14 mouse cellular contexts compared by ENCODE assay signal in genomic region chr3:28591345-28591744, GRCm38 (mm10).
DNase-seq lines count a peak whose midpoint lies in the region; ATAC-seq lines count a peak whose summit lies in the region.
"Had no signal": no experiment of that assay in that cellular context is flagged by ENCODE, and none has a peak within 500 bp of the region (broad histone marks: within the 10 kb centered on the region; RNA-seq: fewer than 3 reads in every experiment).

No protein-coding gene starts in this region.

- no peaks in the 10 kb centered on the region for H3K36me3 ChIP-seq in kidney, embryonic 15.5 days
- H3K36me3 ChIP-seq: G1E had no signal

- H3K27me3 ChIP-seq in kidney, embryonic 15.5 days: no peaks in the 10 kb centered on the region
- H3K27me3 ChIP-seq: megakaryocyte, embryonic 14.5 days; neural tube, embryonic 13.5 days had no signal

- peak; percentile 56; the same call in 1 of the 2 replicates for ATAC-seq in kidney, embryonic 15.5 days (replicated peaks; ENCODE audit: low FRiP score)
- no peak for ATAC-seq in CD4-positive, CD25-positive, alpha-beta regulatory T cell, adult 4 months

- DNase-seq in adrenal gland, postnatal 25 days: peak; percentile 5
- no peak for DNase-seq in adrenal gland, postnatal 14 days
- peak; percentile 7 for DNase-seq in ovary, postnatal 36 days (ENCODE audit: low spot score)
- DNase-seq in ovary, adult 18-20 months (ENCODE audit: low spot score): no peak
- no peak for DNase-seq in gastrocnemius, postnatal 4 days (ENCODE audit: low spot score in 2 of 2)
- DNase-seq in lung, postnatal 10 days: no peak
- DNase-seq: right cerebral cortex, postnatal 4 days; thymus, postnatal 14 days had no signal

- no peak overlapping the region for H3K9ac ChIP-seq in kidney, embryonic 15.5 days
- H3K9ac ChIP-seq: liver, embryonic 14.5 days; neural tube, embryonic 13.5 days had no signal

- H3K27ac ChIP-seq in kidney, embryonic 15.5 days: 0 out of 2 replicates have a peak overlapping the region, but pooled peaks have one; percentile 54
- H3K27ac ChIP-seq: liver, embryonic 14.5 days; neural tube, embryonic 13.5 days had no signal

- H3K4me3 ChIP-seq in kidney, embryonic 15.5 days (replicated peaks): no peak overlapping the region
- H3K4me3 ChIP-seq: megakaryocyte, embryonic 14.5 days; neural tube, embryonic 13.5 days had no signal

- no peaks in the 10 kb centered on the region for H3K9me3 ChIP-seq in kidney, embryonic 15.5 days (replicated peaks)
- H3K9me3 ChIP-seq: G1E; megakaryocyte, embryonic 14.5 days; neural tube, embryonic 13.5 days had no signal

- no peak overlapping the region for H3K4me2 ChIP-seq in kidney, embryonic 15.5 days
- H3K4me2 ChIP-seq: neural tube, embryonic 13.5 days had no signal

- 37% methylated on average over 7 of the region's 7 CpGs for WGBS in kidney, embryonic 15.5 days

- no peaks in the 10 kb centered on the region for H3K4me1 ChIP-seq in kidney, embryonic 15.5 days
- H3K4me1 ChIP-seq: neural tube, embryonic 13.5 days had no signal

Comparison
In these comparisons a context has a peak if more than half of its experiments do, and no peak if none do; other contexts are left out.
1. DNase-seq: peak in adrenal gland, postnatal 25 days (single experiment) and ovary, postnatal 36 days (single experiment); none in adrenal gland, postnatal 14 days (single experiment), ovary, adult 18-20 months (single experiment), gastrocnemius, postnatal 4 days (0 of 2) and lung, postnatal 10 days (single experiment).